Mouse (Mus musculus): ENCODE results near the gene Qser1. TPM values are rescaled to one million over a fixed set of nuclear protein-coding genes. Genes with fewer than 3 reads are reported as not detected.

Gene Qser1
- polyA plus RNA-seq, 1 experiment: 7.2 TPM

DNA sequence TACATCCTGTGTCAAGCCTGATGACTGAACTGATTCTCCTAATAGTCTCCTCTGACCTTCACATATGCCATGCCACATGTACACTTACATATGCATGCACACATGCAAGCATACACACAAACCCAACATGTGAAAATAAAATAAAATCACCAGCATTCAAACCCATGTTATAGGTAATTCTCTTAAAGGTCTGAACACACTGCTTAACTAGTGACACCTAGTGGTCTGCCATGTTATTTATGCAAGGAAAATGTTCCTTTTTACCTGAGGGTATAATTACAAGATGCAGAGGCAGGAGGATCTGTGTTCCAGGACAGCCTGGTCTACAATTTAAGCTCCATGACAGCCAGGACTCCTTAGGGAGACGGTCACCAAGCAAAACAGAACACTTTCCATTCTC lies 41.8 kb downstream of the Qser1 start:
- peaks cover 29% of the 10 kb centered on the region for H3K36me3 ChIP-seq (ENCODE audit: control insufficient read depth, insufficient read depth, low read length)
- no peaks in the 10 kb centered on the region for H3K4me1 ChIP-seq (replicated peaks; ENCODE audit: control insufficient read depth, insufficient read depth, low read length)
- TF ChIP-seq CTCF (IDR thresholded peaks at IDR 0.05; ENCODE audit: borderline replicate concordance, control insufficient read depth, extremely low read depth, insufficient read depth, low read length, poor library complexity) (no peak), POLR2A (IDR thresholded peaks at IDR 0.05; ENCODE audit: control insufficient read depth, extremely low read depth, insufficient read depth, low read length, poor library complexity) (no peak)
- WGBS: 88% methylated on average over 1 of the region's 1 CpGs
- H3K27me3 ChIP-seq (ENCODE audit: control insufficient read depth, insufficient read depth, low read length): no peaks in the 10 kb centered on the region
- H3K27ac ChIP-seq (ENCODE audit: control insufficient read depth, insufficient read depth, low read length): no peak overlapping the region
- H3K4me3 ChIP-seq (ENCODE audit: control insufficient read depth, insufficient read depth, low read length): no peak overlapping the region
- DNase-seq: peak; percentile 7

DNA sequence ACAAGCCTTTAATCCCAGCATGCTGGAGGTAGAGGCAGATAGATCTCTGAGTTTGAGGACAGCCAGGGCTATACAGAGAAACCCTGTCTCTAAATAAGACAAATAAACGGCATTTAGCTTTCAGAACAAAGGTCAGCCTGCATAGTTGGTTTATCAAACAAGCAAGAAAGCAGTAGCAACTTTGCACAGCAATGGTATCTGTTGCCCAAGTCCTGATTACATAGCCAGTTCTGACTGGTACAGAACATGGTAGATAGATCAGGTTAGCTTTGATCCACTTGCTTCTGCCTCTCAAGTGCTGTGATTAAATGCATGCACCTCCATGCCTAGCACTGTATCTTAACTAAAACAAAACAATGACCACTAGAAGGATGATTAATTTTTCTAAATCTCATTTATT lies 47.9 kb downstream of the Qser1 start:
- H3K4me1 ChIP-seq (replicated peaks; ENCODE audit: control insufficient read depth, insufficient read depth, low read length): no peaks in the 10 kb centered on the region
- TF ChIP-seq POLR2A (IDR thresholded peaks at IDR 0.05; ENCODE audit: control insufficient read depth, extremely low read depth, insufficient read depth, low read length, poor library complexity): no peak
- TF ChIP-seq CTCF (IDR thresholded peaks at IDR 0.05; ENCODE audit: borderline replicate concordance, control insufficient read depth, extremely low read depth, insufficient read depth, low read length, poor library complexity): no peak
- WGBS: 100% methylated on average over 1 of the region's 1 CpGs
- no peaks in the 10 kb centered on the region for H3K27me3 ChIP-seq (ENCODE audit: control insufficient read depth, insufficient read depth, low read length)
- DNase-seq: no peak
- no peak overlapping the region for H3K4me3 ChIP-seq (ENCODE audit: control insufficient read depth, insufficient read depth, low read length)
- H3K27ac ChIP-seq (ENCODE audit: control insufficient read depth, insufficient read depth, low read length): no peak overlapping the region
- H3K36me3 ChIP-seq (ENCODE audit: control insufficient read depth, insufficient read depth, low read length): peaks cover 7% of the 10 kb centered on the region; the same call in 1 of the 2 replicates

DNA sequence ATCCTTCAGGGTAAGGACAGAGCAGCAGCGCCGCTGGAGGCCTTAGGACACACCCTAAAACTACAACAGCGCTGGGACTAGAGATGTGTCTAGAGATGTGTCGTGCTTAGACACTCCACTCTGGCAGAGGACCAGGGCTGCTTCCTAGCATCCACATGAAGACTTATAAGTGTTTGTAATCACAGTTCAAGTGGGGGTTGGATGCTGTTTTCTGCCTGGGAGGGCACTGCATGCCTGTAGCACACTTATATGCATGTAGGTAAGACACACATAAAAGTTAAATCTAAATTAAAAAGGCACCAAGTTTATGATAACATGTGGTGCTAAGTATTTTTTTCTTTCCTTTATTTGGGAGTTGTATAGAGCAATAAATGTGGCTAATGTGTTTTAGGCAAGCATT lies 52.5 kb downstream of the Qser1 start:
- Histone ChIP-seq H3K4me3 (ENCODE audit: control insufficient read depth, insufficient read depth, low read length) (no peak overlapping the region), H3K36me3 (ENCODE audit: control insufficient read depth, insufficient read depth, low read length) (no peaks in the 10 kb centered on the region), H3K4me1 (replicated peaks; ENCODE audit: control insufficient read depth, insufficient read depth, low read length) (no peaks in the 10 kb centered on the region), H3K27ac (ENCODE audit: control insufficient read depth, insufficient read depth, low read length) (no peak overlapping the region), H3K27me3 (ENCODE audit: control insufficient read depth, insufficient read depth, low read length) (no peaks in the 10 kb centered on the region)
- TF ChIP-seq CTCF (IDR thresholded peaks at IDR 0.05; ENCODE audit: borderline replicate concordance, control insufficient read depth, extremely low read depth, insufficient read depth, low read length, poor library complexity): no peak
- TF ChIP-seq POLR2A (IDR thresholded peaks at IDR 0.05; ENCODE audit: control insufficient read depth, extremely low read depth, insufficient read depth, low read length, poor library complexity): no peak
- WGBS: 96% methylated on average over 4 of the region's 4 CpGs
- no peak for DNase-seq

DNA sequence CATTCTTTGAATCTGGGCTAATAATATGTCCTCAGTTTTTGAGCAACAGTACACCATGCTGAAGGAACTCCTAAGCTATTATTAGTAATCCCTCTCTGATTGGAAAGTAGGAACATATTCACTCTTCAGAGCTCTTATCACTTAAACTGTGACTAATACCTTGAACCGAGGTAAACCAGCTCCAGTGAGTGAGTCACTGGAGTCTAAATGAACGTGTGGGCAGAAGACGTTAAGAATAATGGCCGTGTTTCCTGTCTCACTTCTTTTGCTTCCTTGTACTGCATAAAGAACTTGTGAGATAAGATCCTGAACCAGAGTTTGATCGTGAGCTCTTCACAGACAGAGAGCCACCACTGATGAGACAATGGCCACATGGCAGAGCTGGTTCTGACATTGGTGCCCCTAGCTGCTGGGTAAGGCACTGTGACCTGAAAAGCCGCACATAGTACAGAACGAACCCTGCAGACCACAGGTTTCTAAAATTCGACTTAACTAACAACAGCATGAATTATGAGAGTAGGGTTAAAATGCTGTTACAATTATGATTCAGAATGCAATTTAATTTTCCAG lies 53.3 kb downstream of the Qser1 start:
- no peak for DNase-seq
- Histone ChIP-seq H3K4me3 (ENCODE audit: control insufficient read depth, insufficient read depth, low read length) (no peak overlapping the region), H3K36me3 (ENCODE audit: control insufficient read depth, insufficient read depth, low read length) (no peaks in the 10 kb centered on the region), H3K27ac (ENCODE audit: control insufficient read depth, insufficient read depth, low read length) (no peak overlapping the region), H3K27me3 (ENCODE audit: control insufficient read depth, insufficient read depth, low read length) (no peaks in the 10 kb centered on the region), H3K4me1 (replicated peaks; ENCODE audit: control insufficient read depth, insufficient read depth, low read length) (no peaks in the 10 kb centered on the region)
- TF ChIP-seq POLR2A (IDR thresholded peaks at IDR 0.05; ENCODE audit: control insufficient read depth, extremely low read depth, insufficient read depth, low read length, poor library complexity) (no peak), CTCF (IDR thresholded peaks at IDR 0.05; ENCODE audit: borderline replicate concordance, control insufficient read depth, extremely low read depth, insufficient read depth, low read length, poor library complexity) (no peak)
- WGBS: 74% methylated on average over 8 of the region's 8 CpGs

DNA sequence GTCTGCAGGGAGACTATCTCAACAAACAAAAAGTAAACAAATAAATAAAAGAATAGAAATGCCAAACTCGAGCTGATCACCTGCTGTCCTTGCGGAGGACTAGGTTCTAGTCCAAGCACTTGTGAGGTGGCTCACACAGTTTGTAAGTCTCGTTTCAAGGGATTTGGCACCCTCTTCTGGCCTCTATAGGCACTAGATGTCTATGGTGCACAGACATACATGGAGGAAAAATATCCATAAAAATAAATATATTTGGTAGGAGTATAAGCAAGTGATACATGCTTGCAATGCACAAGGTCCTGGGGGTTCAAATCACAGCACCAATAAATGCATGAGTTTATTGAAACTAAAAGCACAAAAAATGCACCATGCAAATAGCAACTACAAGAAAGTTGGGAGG lies 65.9 kb downstream of the Qser1 start:
- Histone ChIP-seq H3K27ac (ENCODE audit: control insufficient read depth, insufficient read depth, low read length) (no peak overlapping the region), H3K27me3 (ENCODE audit: control insufficient read depth, insufficient read depth, low read length) (no peaks in the 10 kb centered on the region), H3K4me3 (ENCODE audit: control insufficient read depth, insufficient read depth, low read length) (no peak overlapping the region), H3K36me3 (ENCODE audit: control insufficient read depth, insufficient read depth, low read length) (no peaks in the 10 kb centered on the region), H3K4me1 (replicated peaks; ENCODE audit: control insufficient read depth, insufficient read depth, low read length) (no peaks in the 10 kb centered on the region)
- WGBS: 67% methylated on average over 3 of the region's 3 CpGs
- peak; percentile 13 for DNase-seq
- no peak for TF ChIP-seq POLR2A (IDR thresholded peaks at IDR 0.05; ENCODE audit: control insufficient read depth, extremely low read depth, insufficient read depth, low read length, poor library complexity)
- no peak for TF ChIP-seq CTCF (IDR thresholded peaks at IDR 0.05; ENCODE audit: borderline replicate concordance, control insufficient read depth, extremely low read depth, insufficient read depth, low read length, poor library complexity)

DNA sequence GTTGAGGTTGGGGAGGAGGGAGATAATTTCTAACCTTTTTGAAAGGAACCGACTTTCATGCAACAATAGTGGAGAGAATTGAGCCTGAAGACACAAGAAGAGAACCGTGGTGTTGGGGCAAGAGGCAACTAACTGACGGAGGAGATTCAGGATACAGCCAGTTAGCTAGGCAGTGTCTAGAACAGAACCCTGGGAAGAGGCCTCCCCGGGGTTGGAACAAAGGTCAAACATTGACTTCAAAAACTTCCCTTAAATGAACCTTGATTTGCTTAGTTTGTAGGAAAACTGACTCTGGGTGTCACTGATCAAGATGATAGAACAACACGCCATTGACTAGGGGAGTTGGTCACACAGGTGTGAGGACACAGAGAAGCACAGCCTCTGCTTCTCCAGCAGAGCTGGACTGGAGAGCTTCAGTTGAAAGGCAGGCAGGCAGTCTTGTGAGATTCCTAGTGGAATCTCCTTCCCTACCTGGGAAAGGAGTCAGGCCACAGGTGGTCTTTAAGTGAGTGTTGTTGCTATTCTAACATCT lies 67.8 kb downstream of the Qser1 start:
- Histone ChIP-seq H3K36me3 (ENCODE audit: control insufficient read depth, insufficient read depth, low read length) (no peaks in the 10 kb centered on the region), H3K27ac (ENCODE audit: control insufficient read depth, insufficient read depth, low read length) (no peak overlapping the region), H3K4me1 (replicated peaks; ENCODE audit: control insufficient read depth, insufficient read depth, low read length) (no peaks in the 10 kb centered on the region), H3K27me3 (ENCODE audit: control insufficient read depth, insufficient read depth, low read length) (no peaks in the 10 kb centered on the region), H3K4me3 (ENCODE audit: control insufficient read depth, insufficient read depth, low read length) (no peak overlapping the region)
- no peak for DNase-seq
- 82% methylated on average over 5 of the region's 5 CpGs for WGBS
- TF ChIP-seq CTCF (IDR thresholded peaks at IDR 0.05; ENCODE audit: borderline replicate concordance, control insufficient read depth, extremely low read depth, insufficient read depth, low read length, poor library complexity) (no peak), POLR2A (IDR thresholded peaks at IDR 0.05; ENCODE audit: control insufficient read depth, extremely low read depth, insufficient read depth, low read length, poor library complexity) (no peak)
